Mouse (Mus musculus) embryonic fibroblast, embryonic 13.5 days (primary cell): ENCODE measurements at regions not wholly inside any gene's neighbourhood (a gene's known extent, or its start where the extent isn't known, plus 50 kb on each side); places are given as distances from the start of the nearest gene placed in this dataset.

Source experiments
- CTCF ChIP-seq: IDR thresholded peaks from 2 replicates; pipeline ENCODE4 v1.5.1; 2011; ENCODE audit warnings: mild to moderate bottlenecking, control low read depth, low read length, moderate library complexity, borderline replicate concordance; ENCODE audit not compliant: insufficient read depth
- POLR2A ChIP-seq: IDR thresholded peaks from 2 replicates; pipeline ENCODE4 v1.6.1; 2011; ENCODE audit warnings: low read depth, mild to moderate bottlenecking, control low read depth, low read length, moderate library complexity

DNA sequence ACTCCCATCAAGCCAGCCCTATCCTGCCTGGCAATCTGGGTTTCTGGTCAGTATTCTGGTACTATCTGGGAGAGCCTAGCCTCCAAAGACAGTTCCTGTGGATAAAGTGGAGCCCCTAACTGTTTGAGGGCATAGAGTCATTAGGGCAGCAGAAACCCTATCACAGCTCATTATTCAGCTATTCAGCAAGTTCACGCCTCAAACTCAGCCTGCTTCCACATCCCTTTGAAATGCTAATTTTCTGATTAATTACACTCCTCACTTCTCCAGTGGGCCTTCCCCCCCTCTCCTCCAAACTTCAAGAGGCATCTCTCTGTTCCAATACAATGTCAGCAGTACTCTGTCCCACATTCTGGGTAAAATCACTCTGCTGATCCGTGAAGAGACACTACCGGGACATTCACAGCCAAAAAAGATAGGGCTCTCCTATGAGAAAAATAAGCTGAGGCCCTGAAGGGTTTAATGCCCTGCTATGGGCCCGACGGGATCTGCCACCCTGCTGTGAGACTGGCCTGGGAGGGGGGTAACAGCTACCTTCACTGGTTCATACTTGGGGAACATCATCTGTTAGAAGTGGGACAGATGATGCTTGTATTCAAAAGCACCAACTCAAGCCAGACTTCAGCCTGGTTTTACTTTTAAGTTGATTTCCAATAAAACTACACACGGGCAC, 220.0 kb upstream of the Zdhhc25 start:
- TF ChIP-seq CTCF (no peak), POLR2A (no peak)
